9 mouse cellular contexts compared by ENCODE assay signal in genomic region chr11:97448611-97449394, GRCm38 (mm10). TPM values are rescaled to one million over a fixed set of nuclear protein-coding genes. Genes with fewer than 3 reads are reported as not detected.
DNase-seq lines count a peak whose midpoint lies in the region; ATAC-seq lines count a peak whose summit lies in the region.
"Had no signal": no experiment of that assay in that cellular context is flagged by ENCODE, and none has a peak within 500 bp of the region (broad histone marks: within the 10 kb centered on the region; RNA-seq: fewer than 3 reads in every experiment).

No protein-coding gene starts in this region.

- no peak overlapping the region for H3K9ac ChIP-seq in hindbrain, embryonic 11.5 days (ENCODE audit: low read depth, low read length)
- H3K9ac ChIP-seq in heart, embryonic 13.5 days, result peak overlapping the region; percentile 76
- H3K9ac ChIP-seq in lung, embryonic 15.5 days, result no peak overlapping the region

- no peak overlapping the region for H3K4me3 ChIP-seq in hindbrain, embryonic 10.5 days
- H3K4me3 ChIP-seq in hindbrain, embryonic 11.5 days (ENCODE audit: low read depth, low read length), result no peak overlapping the region
- peak overlapping the region; percentile 29; the same call in 1 of the 2 replicates for H3K4me3 ChIP-seq in heart, embryonic 13.5 days
- no peak overlapping the region for H3K4me3 ChIP-seq in lung, embryonic 15.5 days

- H3K9me3 ChIP-seq in hindbrain, embryonic 10.5 days, result no peaks in the 10 kb centered on the region
- H3K9me3 ChIP-seq in hindbrain, embryonic 11.5 days (ENCODE audit: control insufficient read depth, low read length), result no peaks in the 10 kb centered on the region
- H3K9me3 ChIP-seq in heart, embryonic 13.5 days, result no peaks in the 10 kb centered on the region
- no peaks in the 10 kb centered on the region for H3K9me3 ChIP-seq in lung, embryonic 15.5 days

- 0 out of 2 replicates have a peak, but pooled peaks cover 10% of the 10 kb centered on the region for H3K27me3 ChIP-seq in hindbrain, embryonic 10.5 days (ENCODE audit: insufficient read depth, poor library complexity, severe bottlenecking)
- no peaks in the 10 kb centered on the region; the same call in 1 of the 2 replicates for H3K27me3 ChIP-seq in hindbrain, embryonic 11.5 days (ENCODE audit: control insufficient read depth, insufficient read depth, low read length)
- H3K27me3 ChIP-seq in heart, embryonic 13.5 days (replicated peaks), result no peaks in the 10 kb centered on the region
- H3K27me3 ChIP-seq in lung, embryonic 15.5 days, result no peaks in the 10 kb centered on the region

- no peak for ATAC-seq in hindbrain, embryonic 11.5 days (ENCODE audit: low FRiP score)
- ATAC-seq in heart, embryonic 13.5 days (ENCODE audit: extremely low read depth, insufficient number of reproducible peaks, low FRiP score, low TSS enrichment), result no peak
- no peak for ATAC-seq in lung, embryonic 15.5 days (ENCODE audit: borderline replicate concordance, extremely low read depth, low FRiP score, low TSS enrichment)
- no peak for ATAC-seq in CD4-positive, CD25-positive, alpha-beta regulatory T cell, adult 4 months

- 91% methylated on average over 11 of the region's 11 CpGs for WGBS in hindbrain, embryonic 10.5 days
- 93% methylated on average over 11 of the region's 11 CpGs for WGBS in hindbrain, embryonic 11.5 days
- WGBS in heart, embryonic 13.5 days, result 84% methylated on average over 11 of the region's 11 CpGs
- 79% methylated on average over 11 of the region's 11 CpGs for WGBS in lung, embryonic 15.5 days

- peaks cover 54% of the 10 kb centered on the region for H3K4me1 ChIP-seq in hindbrain, embryonic 10.5 days (replicated peaks)
- H3K4me1 ChIP-seq in hindbrain, embryonic 11.5 days (replicated peaks; ENCODE audit: control insufficient read depth, insufficient read depth, low read length), result 0 out of 2 replicates have a peak, but pooled peaks cover 5% of the 10 kb centered on the region
- H3K4me1 ChIP-seq in heart, embryonic 13.5 days, result peaks cover 68% of the 10 kb centered on the region
- peaks cover 33% of the 10 kb centered on the region for H3K4me1 ChIP-seq in lung, embryonic 15.5 days

- 0 out of 2 replicates have a peak overlapping the region, but pooled peaks have one; percentile 54 for H3K27ac ChIP-seq in hindbrain, embryonic 10.5 days
- H3K27ac ChIP-seq in hindbrain, embryonic 11.5 days (ENCODE audit: low read depth, low read length), result no peak overlapping the region
- H3K27ac ChIP-seq in heart, embryonic 13.5 days (replicated peaks), result peak overlapping the region; percentile 86
- H3K27ac ChIP-seq in lung, embryonic 15.5 days, result peak overlapping the region; percentile 83; the same call in 1 of the 2 replicates

- no peak overlapping the region for H3K4me2 ChIP-seq in hindbrain, embryonic 11.5 days (replicated peaks; ENCODE audit: low read depth, low read length)
- H3K4me2 ChIP-seq in heart, embryonic 13.5 days, result peak overlapping the region; percentile 86
- no peak overlapping the region for H3K4me2 ChIP-seq in lung, embryonic 15.5 days

- H3K36me3 ChIP-seq in hindbrain, embryonic 10.5 days, result peaks cover 61% of the 10 kb centered on the region
- H3K36me3 ChIP-seq in hindbrain, embryonic 11.5 days (ENCODE audit: control insufficient read depth, insufficient read depth, low read length), result no peaks in the 10 kb centered on the region
- H3K36me3 ChIP-seq in heart, embryonic 13.5 days, result peaks cover 96% of the 10 kb centered on the region
- H3K36me3 ChIP-seq in lung, embryonic 15.5 days, result peaks cover 61% of the 10 kb centered on the region

- no peak for DNase-seq in hindbrain, embryonic 10.5 days (ENCODE audit: low spot score)
- no peak for DNase-seq in hindbrain, embryonic 11.5 days (ENCODE audit: low spot score)
- DNase-seq in adipocyte (ENCODE audit: low spot score), result peak; percentile 77
- no peak for DNase-seq in retina, postnatal 1 day
- DNase-seq in kidney, postnatal 36 days, result no peak

RNA-seq across cellular contexts. Expression of gene Arhgap23, which starts 33.5 kb away (rescaled TPM):
- polyA plus RNA-seq in hindbrain, embryonic 10.5 days (2016; fragmentation: Nextera tagmentation; extraction: Ambion mirVana), result 2.7 and 4.0 TPM in 2 replicates
- polyA plus RNA-seq in hindbrain, embryonic 11.5 days (2014; fragmentation: Nextera tagmentation; extraction: Ambion mirVana), result 3.5 TPM in 2 replicates
- polyA plus RNA-seq in heart, embryonic 13.5 days (2015; fragmentation: Nextera tagmentation; extraction: Ambion mirVana), result 6.6 and 6.9 TPM in 2 replicates
- 7.0 and 7.4 TPM in 2 replicates for polyA plus RNA-seq in lung, embryonic 15.5 days (2015; fragmentation: Nextera tagmentation; extraction: Ambion mirVana)
- polyA plus RNA-seq in CD4-positive, CD25-positive, alpha-beta regulatory T cell, adult 4 months (2017; shearing (Covaris generic)), result not detected

RNA-seq across cellular contexts. Expression of gene 4933428G20Rik, which starts 51.3 kb away (rescaled TPM):
- 0.59 and 0.66 TPM in 2 replicates for polyA plus RNA-seq in hindbrain, embryonic 10.5 days (2016; fragmentation: Nextera tagmentation; extraction: Ambion mirVana)
- polyA plus RNA-seq in hindbrain, embryonic 11.5 days (2014; fragmentation: Nextera tagmentation; extraction: Ambion mirVana), result 0.20 TPM in 1 of 2 replicates, not detected in the other
- polyA plus RNA-seq in heart, embryonic 13.5 days (2015; fragmentation: Nextera tagmentation; extraction: Ambion mirVana), result 0.84 and 1.5 TPM in 2 replicates
- polyA plus RNA-seq in lung, embryonic 15.5 days (2015; fragmentation: Nextera tagmentation; extraction: Ambion mirVana), result 0.70 and 0.87 TPM in 2 replicates
- not detected for polyA plus RNA-seq in CD4-positive, CD25-positive, alpha-beta regulatory T cell, adult 4 months (2017; shearing (Covaris generic))
- polyA plus RNA-seq: midbrain, embryonic 11.5 days had no signal
